Mouse (Mus musculus): ENCODE measurements around the gene Pgam2. TPM values are rescaled to one million over a fixed set of nuclear protein-coding genes. Genes with fewer than 3 reads are reported as not detected.
"Not testable (repeated sequence)": the region's sequence is repeated elsewhere in the genome, so short reads cannot be mapped to it uniquely, and the experiment has no call there.

The Pgam2 gene
- polyA plus RNA-seq, 1 experiment from 2014 or later = 12.1 TPM

- no peak overlapping the region for H3K27ac ChIP-seq (ENCODE audit: low read depth, low read length)
- H3K27me3 ChIP-seq (replicated peaks; ENCODE audit: control insufficient read depth, insufficient read depth, low read length) = no peaks in the 10 kb centered on the region
- DNase-seq (ENCODE audit: low spot score) = no peak
- no peak overlapping the region for H3K9ac ChIP-seq (ENCODE audit: low read depth, low read length)
- H3K36me3 ChIP-seq (ENCODE audit: control insufficient read depth, insufficient read depth, low read length) = peaks cover 9% of the 10 kb centered on the region; the same call in 1 of the 2 replicates
- H3K4me1 ChIP-seq (replicated peaks; ENCODE audit: control insufficient read depth, insufficient read depth, low read length) = peaks cover 3% of the 10 kb centered on the region; the same call in 1 of the 2 replicates
- H3K4me3 ChIP-seq (ENCODE audit: low read depth, low read length) = no peak overlapping the region
- ATAC-seq (replicated peaks; ENCODE audit: low FRiP score) = no peak
- H3K4me2 ChIP-seq = no peak overlapping the region
- H3K9me3 ChIP-seq (ENCODE audit: control insufficient read depth, low read length) = no peaks in the 10 kb centered on the region
Observed at GRCm38 (mm10) chr11:5825432-5825831, 21.9 kb upstream of the Pgam2 start.

GRCm38 (mm10) chr11:5819223-5819622, 15.7 kb upstream of the Pgam2 start:
- DNase-seq (ENCODE audit: low spot score) (no peak), ATAC-seq (replicated peaks; ENCODE audit: low FRiP score) (no peak)
- Histone ChIP-seq H3K36me3 (ENCODE audit: control insufficient read depth, insufficient read depth, low read length) (no peaks in the 10 kb centered on the region), H3K4me3 (ENCODE audit: low read depth, low read length) (no peak overlapping the region), H3K9me3 (ENCODE audit: control insufficient read depth, low read length) (no peaks in the 10 kb centered on the region), H3K4me1 (replicated peaks; ENCODE audit: control insufficient read depth, insufficient read depth, low read length) (no peaks in the 10 kb centered on the region), H3K4me2 (no peak overlapping the region), H3K27me3 (replicated peaks; ENCODE audit: control insufficient read depth, insufficient read depth, low read length) (no peaks in the 10 kb centered on the region), H3K27ac (ENCODE audit: low read depth, low read length) (no peak overlapping the region), H3K9ac (ENCODE audit: low read depth, low read length) (no peak overlapping the region)
- 51% methylated on average over 2 of the region's 2 CpGs for WGBS

- Histone ChIP-seq H3K27me3 (replicated peaks; ENCODE audit: control insufficient read depth, insufficient read depth, low read length) (no peaks in the 10 kb centered on the region), H3K27ac (ENCODE audit: low read depth, low read length) (no peak overlapping the region), H3K9ac (ENCODE audit: low read depth, low read length) (no peak overlapping the region), H3K36me3 (ENCODE audit: control insufficient read depth, insufficient read depth, low read length) (no peaks in the 10 kb centered on the region), H3K9me3 (ENCODE audit: control insufficient read depth, low read length) (no peaks in the 10 kb centered on the region), H3K4me2 (no peak overlapping the region), H3K4me1 (replicated peaks; ENCODE audit: control insufficient read depth, insufficient read depth, low read length) (no peaks in the 10 kb centered on the region), H3K4me3 (ENCODE audit: low read depth, low read length) (no peak overlapping the region)
- WGBS = 72% methylated on average over 10 of the region's 10 CpGs
- ATAC-seq (replicated peaks; ENCODE audit: low FRiP score) = no peak
- no peak for DNase-seq (ENCODE audit: low spot score)
Observed at GRCm38 (mm10) chr11:5813381-5813780, 9.8 kb upstream of the Pgam2 start.

GRCm38 (mm10) chr11:5809487-5809886, 6.0 kb upstream of the Pgam2 start:
- H3K4me1 ChIP-seq (replicated peaks; ENCODE audit: control insufficient read depth, insufficient read depth, low read length); H3K4me3 ChIP-seq (ENCODE audit: low read depth, low read length); H3K27ac ChIP-seq (ENCODE audit: low read depth, low read length); H3K4me2 ChIP-seq; ATAC-seq (replicated peaks; ENCODE audit: low FRiP score); H3K9ac ChIP-seq (ENCODE audit: low read depth, low read length); H3K36me3 ChIP-seq (ENCODE audit: control insufficient read depth, insufficient read depth, low read length); H3K27me3 ChIP-seq (replicated peaks; ENCODE audit: control insufficient read depth, insufficient read depth, low read length); DNase-seq (ENCODE audit: low spot score); H3K9me3 ChIP-seq (ENCODE audit: control insufficient read depth, low read length): not testable (repeated sequence)
- 87% methylated on average over 4 of the region's 4 CpGs for WGBS

- Histone ChIP-seq H3K9me3 (ENCODE audit: control insufficient read depth, low read length) (no peaks in the 10 kb centered on the region), H3K4me1 (replicated peaks; ENCODE audit: control insufficient read depth, insufficient read depth, low read length) (peaks cover 7% of the 10 kb centered on the region), H3K9ac (ENCODE audit: low read depth, low read length) (no peak overlapping the region), H3K36me3 (ENCODE audit: control insufficient read depth, insufficient read depth, low read length) (no peaks in the 10 kb centered on the region), H3K27ac (ENCODE audit: low read depth, low read length) (no peak overlapping the region), H3K27me3 (replicated peaks; ENCODE audit: control insufficient read depth, insufficient read depth, low read length) (no peaks in the 10 kb centered on the region), H3K4me2 (no peak overlapping the region), H3K4me3 (ENCODE audit: low read depth, low read length) (no peak overlapping the region)
- DNase-seq (ENCODE audit: low spot score) (no peak), ATAC-seq (replicated peaks; ENCODE audit: low FRiP score) (no peak)
- 81% methylated on average over 9 of the region's 9 CpGs for WGBS
Observed at GRCm38 (mm10) chr11:5807956-5808355, 4.4 kb upstream of the Pgam2 start.

- H3K27me3 ChIP-seq (replicated peaks; ENCODE audit: control insufficient read depth, insufficient read depth, low read length) = no peaks in the 10 kb centered on the region
- H3K4me3 ChIP-seq (ENCODE audit: low read depth, low read length) = no peak overlapping the region
- ATAC-seq (replicated peaks; ENCODE audit: low FRiP score) (no peak), DNase-seq (ENCODE audit: low spot score) (no peak)
- 51% methylated on average over 3 of the region's 3 CpGs for WGBS
- H3K27ac ChIP-seq (ENCODE audit: low read depth, low read length) = no peak overlapping the region
- H3K9me3 ChIP-seq (ENCODE audit: control insufficient read depth, low read length) = no peaks in the 10 kb centered on the region
- H3K4me2 ChIP-seq = no peak overlapping the region
- H3K4me1 ChIP-seq (replicated peaks; ENCODE audit: control insufficient read depth, insufficient read depth, low read length) = peaks cover 7% of the 10 kb centered on the region
- peaks cover 5% of the 10 kb centered on the region; the same call in 1 of the 2 replicates for H3K36me3 ChIP-seq (ENCODE audit: control insufficient read depth, insufficient read depth, low read length)
- no peak overlapping the region for H3K9ac ChIP-seq (ENCODE audit: low read depth, low read length)
Observed at GRCm38 (mm10) chr11:5805711-5806110, 2.2 kb upstream of the Pgam2 start.

- Histone ChIP-seq H3K4me3 (ENCODE audit: low read depth, low read length) (no peak overlapping the region), H3K9ac (ENCODE audit: low read depth, low read length) (no peak overlapping the region), H3K36me3 (ENCODE audit: control insufficient read depth, insufficient read depth, low read length) (peaks cover 15% of the 10 kb centered on the region; the same call in 1 of the 2 replicates), H3K9me3 (ENCODE audit: control insufficient read depth, low read length) (no peaks in the 10 kb centered on the region), H3K4me2 (no peak overlapping the region), H3K27ac (ENCODE audit: low read depth, low read length) (no peak overlapping the region), H3K27me3 (replicated peaks; ENCODE audit: control insufficient read depth, insufficient read depth, low read length) (no peaks in the 10 kb centered on the region), H3K4me1 (replicated peaks; ENCODE audit: control insufficient read depth, insufficient read depth, low read length) (peaks cover 7% of the 10 kb centered on the region)
- WGBS = 76% methylated on average over 5 of the region's 5 CpGs
- ATAC-seq (replicated peaks; ENCODE audit: low FRiP score) = no peak
- no peak for DNase-seq (ENCODE audit: low spot score)
Observed at GRCm38 (mm10) chr11:5804174-5804573, 641 bp upstream of the Pgam2 start.

GRCm38 (mm10) chr11:5802457-5803217, 896 bp downstream of the Pgam2 start:
- no peak overlapping the region for H3K4me3 ChIP-seq (ENCODE audit: low read depth, low read length)
- H3K27me3 ChIP-seq (replicated peaks; ENCODE audit: control insufficient read depth, insufficient read depth, low read length) = no peaks in the 10 kb centered on the region
- no peak overlapping the region for H3K9ac ChIP-seq (ENCODE audit: low read depth, low read length)
- H3K27ac ChIP-seq (ENCODE audit: low read depth, low read length) = no peak overlapping the region
- H3K9me3 ChIP-seq (ENCODE audit: control insufficient read depth, low read length) = no peaks in the 10 kb centered on the region
- ATAC-seq (replicated peaks; ENCODE audit: low FRiP score) = peak; percentile 27; the same call in 1 of the 2 replicates
- DNase-seq (ENCODE audit: low spot score) = no peak
- 60% methylated on average over 8 of the region's 8 CpGs for WGBS
- peaks cover 26% of the 10 kb centered on the region for H3K36me3 ChIP-seq (ENCODE audit: control insufficient read depth, insufficient read depth, low read length)
- H3K4me2 ChIP-seq = no peak overlapping the region
- H3K4me1 ChIP-seq (replicated peaks; ENCODE audit: control insufficient read depth, insufficient read depth, low read length) = peaks cover 7% of the 10 kb centered on the region

- DNase-seq (ENCODE audit: low spot score) (no peak), ATAC-seq (replicated peaks; ENCODE audit: low FRiP score) (no peak)
- H3K9me3 ChIP-seq (ENCODE audit: control insufficient read depth, low read length) = no peaks in the 10 kb centered on the region
- no peak overlapping the region for H3K4me3 ChIP-seq (ENCODE audit: low read depth, low read length)
- WGBS = 71% methylated on average over 12 of the region's 12 CpGs
- peaks cover 32% of the 10 kb centered on the region for H3K36me3 ChIP-seq (ENCODE audit: control insufficient read depth, insufficient read depth, low read length)
- no peak overlapping the region for H3K4me2 ChIP-seq
- H3K9ac ChIP-seq (ENCODE audit: low read depth, low read length) = no peak overlapping the region
- H3K4me1 ChIP-seq (replicated peaks; ENCODE audit: control insufficient read depth, insufficient read depth, low read length) = peaks cover 7% of the 10 kb centered on the region
- H3K27ac ChIP-seq (ENCODE audit: low read depth, low read length) = no peak overlapping the region
- H3K27me3 ChIP-seq (replicated peaks; ENCODE audit: control insufficient read depth, insufficient read depth, low read length) = no peaks in the 10 kb centered on the region
Observed at GRCm38 (mm10) chr11:5802005-5802404, 1.5 kb downstream of the Pgam2 start.
